Mouse (Mus musculus) layer of hippocampus, adult 2 months (tissue): ENCODE results near the gene Olfr93. TPM values are rescaled to one million over a fixed set of nuclear protein-coding genes. Genes with fewer than 3 reads are reported as not detected.

Experiments used
- DNase-seq, 2 experiments: peaks; one replicate each; pipeline ENCODE4 v3.0.0; 2022; ENCODE audit warnings: low spot score in 2 of 2
- H3K27ac ChIP-seq: fragments of 200-600 bp; 2 replicates; pipeline ENCODE4 v1.8.1; 2022
- H3K4me3 ChIP-seq: fragments of 200-600 bp; 2 replicates; pipeline ENCODE4 v1.8.1; 2022; ENCODE audit warnings: mild to moderate bottlenecking
- CTCF ChIP-seq: fragments of 200-600 bp; conservative IDR thresholded peaks from 2 replicates; pipeline ENCODE4 v1.8.1; 2022; ENCODE audit warnings: antibody characterized with exemption, mild to moderate bottlenecking, moderate library complexity
- total RNA-seq, 2 experiments: library from RNA; stranded (reverse); gene quantifications; 2 replicates each; pipeline ENCODE4 v1.2.3; 2021

Olfr93 gene
- total RNA-seq, 2 experiments from 2014 or later = not detected

GRCm38 (mm10) chr17:37093289-37093688, 68.0 kb downstream of the Olfr93 start:
- no peak for TF ChIP-seq CTCF
- no peak for DNase-seq
- Histone ChIP-seq H3K4me3 (no peak overlapping the region), H3K27ac (no peak overlapping the region)

GRCm38 (mm10) chr17:37092198-37092597, 69.1 kb downstream of the Olfr93 start:
- no peak for TF ChIP-seq CTCF
- no peak overlapping the region for H3K27ac ChIP-seq
- no peak for DNase-seq

More at GRCm38 (mm10) chr17:37092198-37092597, 69.1 kb downstream of the Olfr93 start:
- no peak overlapping the region for H3K4me3 ChIP-seq

Other genes starting within 250 kb of the Olfr93 start
- 1 to 10 TPM; 5.2 to 5.3 TPM for gene Rnf39, start 218.6 kb downstream of the Olfr93 start, total RNA-seq
- gene Ppp1r11, start 209.8 kb downstream of the Olfr93 start, total RNA-seq = 100 to 1,000 TPM; 132 to 139 TPM
- 10 to 100 TPM; 30.6 to 34.5 TPM for gene Znrd1, start 202.9 kb downstream of the Olfr93 start, total RNA-seq
- 1 to 10 TPM; 6.2 to 7.3 TPM for gene Znrd1as, start 202.9 kb downstream of the Olfr93 start, total RNA-seq
- not detected for gene 2410137M14Rik, start 180.3 kb downstream of the Olfr93 start, total RNA-seq
- gene H2-M5, start 172.0 kb downstream of the Olfr93 start, total RNA-seq = 1 to 10 TPM in 1 of 2 experiments, under 1 TPM in 1; 0.37 to 1.2 TPM
- gene Zfp57, start 160.3 kb downstream of the Olfr93 start, total RNA-seq = 10 to 100 TPM; 15.0 to 15.8 TPM
- 10 to 100 TPM; 42.6 to 45.6 TPM for gene Mog, start 138.1 kb downstream of the Olfr93 start, total RNA-seq
- 100 to 1,000 TPM; 682 to 738 TPM for gene Gabbr1, start 115.5 kb downstream of the Olfr93 start, total RNA-seq
- not detected for gene Olfr90, start 73.0 kb downstream of the Olfr93 start, total RNA-seq
- not detected for gene Olfr91, start 63.2 kb downstream of the Olfr93 start, total RNA-seq
- not detected for gene Olfr92, start 41.4 kb downstream of the Olfr93 start, total RNA-seq
- gene Ubd, start 32.4 kb upstream of the Olfr93 start, total RNA-seq = not detected
- gene Olfr94, start 39.5 kb upstream of the Olfr93 start, total RNA-seq = not detected
- not detected for gene Olfr95, start 51.6 kb upstream of the Olfr93 start, total RNA-seq
- gene Olfr96, start 58.7 kb upstream of the Olfr93 start, total RNA-seq = not detected
- not detected for gene Olfr97, start 75.8 kb upstream of the Olfr93 start, total RNA-seq
- gene Olfr98, start 102.3 kb upstream of the Olfr93 start, total RNA-seq = not detected
- 1 to 10 TPM; 2.4 to 3.4 TPM for gene H2-M3, start 108.7 kb upstream of the Olfr93 start, total RNA-seq
- not detected for gene Olfr99, start 122.0 kb upstream of the Olfr93 start, total RNA-seq
- gene Olfr101, start 142.8 kb upstream of the Olfr93 start, total RNA-seq = not detected
- gene Olfr102, start 155.6 kb upstream of the Olfr93 start, total RNA-seq = not detected
- gene Olfr103, start 178.2 kb upstream of the Olfr93 start, total RNA-seq = not detected
- gene Olfr104-ps, start 198.1 kb upstream of the Olfr93 start, total RNA-seq = not detected
- not detected for gene Olfr105-ps, start 217.5 kb upstream of the Olfr93 start, total RNA-seq
- not detected for gene Olfr106-ps, start 228.9 kb upstream of the Olfr93 start, total RNA-seq
- not detected for gene Olfr107, start 237.7 kb upstream of the Olfr93 start, total RNA-seq